Mouse (Mus musculus) CH12.LX (cell line): ENCODE measurements around the gene Shroom4.

Experiments
- CHD1 ChIP-seq: IDR thresholded peaks from 2 replicates; pipeline ENCODE4 v1.6.1; 2012; ENCODE audit warnings: low read depth, low read length, improper control_type of control experiment, inconsistent platforms
- MYC ChIP-seq: IDR thresholded peaks from 2 replicates; pipeline ENCODE4 v1.6.1; 2011; ENCODE audit warnings: low read depth, mild to moderate bottlenecking, improper control_type of control experiment, low read length

GRCm38 (mm10) chrX:6522935-6523334, 123.3 kb downstream of the Shroom4 start:
- TF ChIP-seq MYC (no peak), CHD1 (no peak)
